Mouse (Mus musculus): ENCODE data around the gene Gm6588. TPM values are rescaled to one million over a fixed set of nuclear protein-coding genes. Genes with fewer than 3 reads are reported as not detected.
A peak's percentile ranks its signal among the peaks of the same experiment; 100 is the strongest.

Gene Gm6588
- polyA plus RNA-seq, 1 experiment from 2014 or later: 0.06 TPM

DNA sequence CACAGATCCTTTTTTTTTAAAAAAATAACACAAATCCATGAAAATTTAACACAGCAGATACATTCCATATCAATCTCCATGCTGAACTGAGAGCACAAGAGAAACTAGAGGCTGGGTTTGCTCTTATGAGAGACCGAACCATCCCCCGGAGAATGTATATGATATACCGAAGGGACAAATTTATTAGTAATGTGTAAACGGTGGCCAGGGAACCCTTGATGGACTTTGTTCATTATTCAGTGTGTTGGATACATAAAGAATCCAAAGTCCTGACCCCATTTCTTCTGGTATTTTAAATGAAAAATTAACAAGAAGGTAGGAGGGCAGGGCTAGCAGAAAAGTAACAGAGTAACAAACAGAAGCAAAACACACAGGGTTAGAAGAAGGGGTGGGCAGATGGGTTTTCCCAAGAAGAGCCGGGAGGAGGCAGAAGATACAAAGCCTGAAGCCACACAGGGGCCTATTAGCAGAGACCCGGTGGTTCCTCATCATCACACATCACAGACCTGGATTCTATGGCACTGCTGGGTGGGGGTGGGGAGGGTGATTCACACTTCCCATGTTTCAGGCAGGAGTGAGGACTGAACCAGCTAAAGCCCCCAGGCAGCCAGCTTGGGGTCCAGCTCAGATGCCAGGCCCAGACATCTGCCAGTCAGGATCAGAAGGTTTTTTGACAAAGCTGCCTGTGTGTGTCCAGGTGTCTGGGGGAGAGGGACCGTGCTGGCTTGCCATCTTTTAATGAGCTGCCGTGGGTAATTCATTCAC, 50.9 kb downstream of the Gm6588 start:
- H3K9me3 ChIP-seq (replicated peaks): no peaks in the 10 kb centered on the region
- no peak for DNase-seq (ENCODE audit: low spot score)
- H3K27me3 ChIP-seq (ENCODE audit: low read depth, poor library complexity, severe bottlenecking): peaks cover 8% of the 10 kb centered on the region; the same call in 1 of the 2 replicates
- 60% methylated on average over 8 of the region's 8 CpGs for WGBS
- H3K4me1 ChIP-seq: peaks cover 34% of the 10 kb centered on the region
- H3K27ac ChIP-seq (replicated peaks): peak overlapping the region; percentile 61
- H3K4me3 ChIP-seq: no peak overlapping the region
- no peaks in the 10 kb centered on the region for H3K36me3 ChIP-seq

Other genes with a start within 250 kb of the Gm6588 start
- 0.43 and 1.4 TPM in 2 replicates for gene Cryba4, start 196.9 kb upstream of the Gm6588 start, polyA plus RNA-seq (2016; fragmentation: Nextera tagmentation; extraction: Ambion mirVana)
- 0.41 and 0.91 TPM in 2 replicates for gene Crybb1, start 193.6 kb upstream of the Gm6588 start, polyA plus RNA-seq (2016; fragmentation: Nextera tagmentation; extraction: Ambion mirVana)
- gene Tpst2, start 172.7 kb upstream of the Gm6588 start, polyA plus RNA-seq (2016; fragmentation: Nextera tagmentation; extraction: Ambion mirVana): 35.9 and 37.0 TPM in 2 replicates
- gene Tfip11, start 123.1 kb upstream of the Gm6588 start, polyA plus RNA-seq (2016; fragmentation: Nextera tagmentation; extraction: Ambion mirVana): 43.0 and 47.6 TPM in 2 replicates
- 48.7 and 51.0 TPM in 2 replicates for gene Srrd, start 106.4 kb upstream of the Gm6588 start, polyA plus RNA-seq (2016; fragmentation: Nextera tagmentation; extraction: Ambion mirVana)
- gene Hps4, start 106.3 kb upstream of the Gm6588 start, polyA plus RNA-seq (2016; fragmentation: Nextera tagmentation; extraction: Ambion mirVana): 35.9 and 43.0 TPM in 2 replicates
- 0.26 and 0.34 TPM in 2 replicates for gene Gm6583, start 93.4 kb upstream of the Gm6588 start, polyA plus RNA-seq (2016; fragmentation: Nextera tagmentation; extraction: Ambion mirVana)
- 17.7 and 22.0 TPM in 2 replicates for gene Asphd2, start 54.6 kb upstream of the Gm6588 start, polyA plus RNA-seq (2016; fragmentation: Nextera tagmentation; extraction: Ambion mirVana)
- 1.7 and 2.7 TPM in 2 replicates for gene Sez6l, start 127.8 kb downstream of the Gm6588 start, polyA plus RNA-seq (2016; fragmentation: Nextera tagmentation; extraction: Ambion mirVana)

All from midbrain, embryonic 10.5 days (tissue).